Mouse (Mus musculus) G1E (cell line): ENCODE data around the gene Zfp740.

Experiments
- CTCF ChIP-seq: IDR thresholded peaks from 2 replicates; pipeline ENCODE4 v1.5.1; 2012; ENCODE audit warnings: low read depth, low read length, inconsistent platforms, mixed read lengths
- GATA1 ChIP-seq: IDR thresholded peaks from 2 replicates; pipeline ENCODE4 v1.6.1; 2012; ENCODE audit warnings: borderline replicate concordance, low read length, inconsistent platforms, mixed read lengths
- GATA2 ChIP-seq: IDR thresholded peaks from 2 replicates; pipeline ENCODE4 v1.6.1; 2012; ENCODE audit warnings: low read depth, low read length, inconsistent platforms, borderline replicate concordance
- TAL1 ChIP-seq: conservative IDR thresholded peaks from 2 replicates; pipeline ENCODE4 v1.6.1; 2012; ENCODE audit warnings: low read depth, low read length, inconsistent platforms, mixed read lengths

- TF ChIP-seq CTCF (no peak), GATA1 (no peak), TAL1 (no peak), GATA2 (no peak)
These were observed 32.5 kb downstream of the Zfp740 start for GRCm38 (mm10) chr15:102235371-102236027.
